Mouse (Mus musculus) cerebellum, adult 2 months (tissue): ENCODE data around the gene Dusp9.

ENCODE experiments used
- CTCF ChIP-seq: fragments of 200-500 bp; IDR thresholded peaks from 2 replicates; pipeline ENCODE4 v1.5.1; 2011; ENCODE audit warnings: low read depth, mild to moderate bottlenecking, control low read depth, low read length, moderate library complexity, borderline replicate concordance; ENCODE audit not compliant: insufficient read depth
- POLR2A ChIP-seq: fragments of 200-500 bp; IDR thresholded peaks from 2 replicates; pipeline ENCODE4 v1.6.1; 2011; ENCODE audit warnings: low read length, control low read depth, borderline replicate concordance; ENCODE audit not compliant: insufficient read depth

GRCm38 (mm10) chrX:73639255-73639675 is at the start of gene Dusp9:
- TF ChIP-seq POLR2A = no peak
- no peak for TF ChIP-seq CTCF
